Mouse (Mus musculus) thymus, adult 2 months (tissue): ENCODE data around the gene Col28a1. TPM values are rescaled to one million over a fixed set of nuclear protein-coding genes. Genes with fewer than 3 reads are reported as not detected.

Experiments
- DNase-seq: peaks from one replicate; pipeline ENCODE4 v3.0.0; 2021
- H3K27ac ChIP-seq: fragments of 200-500 bp; 2 replicates; pipeline ENCODE4 v1.5.1; 2012; ENCODE audit warnings: low read length, control low read depth; ENCODE audit not compliant: control insufficient read depth, insufficient read depth
- H3K27me3 ChIP-seq: fragments of 200-500 bp; 2 replicates; pipeline ENCODE4 v1.6.1; 2012; ENCODE audit warnings: mild to moderate bottlenecking, low read length, moderate library complexity, mixed read lengths; ENCODE audit not compliant: control insufficient read depth, insufficient read depth
- H3K36me3 ChIP-seq: fragments of 200-500 bp; 2 replicates; pipeline ENCODE4 v1.6.1; 2012; ENCODE audit warnings: mild to moderate bottlenecking, low read length, moderate library complexity; ENCODE audit not compliant: control insufficient read depth, insufficient read depth
- H3K4me1 ChIP-seq: fragments of 200-500 bp; replicated peaks from 2 replicates; pipeline ENCODE4 v1.6.1; 2012; ENCODE audit warnings: low read length; ENCODE audit not compliant: control insufficient read depth, insufficient read depth
- H3K4me3 ChIP-seq: fragments of 200-500 bp; 2 replicates; pipeline ENCODE4 v1.5.1; 2012; ENCODE audit warnings: mild to moderate bottlenecking, low read length, control low read depth, moderate library complexity; ENCODE audit not compliant: control insufficient read depth, insufficient read depth
- CTCF ChIP-seq: fragments of 200-500 bp; IDR thresholded peaks from 2 replicates; pipeline ENCODE4 v1.5.1; 2012; ENCODE audit warnings: mild to moderate bottlenecking, control low read depth, low read length, moderate library complexity, borderline replicate concordance; ENCODE audit not compliant: control insufficient read depth, poor library complexity, insufficient read depth; ENCODE audit errors: extremely low read depth
- POLR2A ChIP-seq: fragments of 200-500 bp; IDR thresholded peaks from 2 replicates; pipeline ENCODE4 v1.6.1; 2012; ENCODE audit warnings: mild to moderate bottlenecking, low read length, control low read depth, moderate library complexity; ENCODE audit not compliant: control insufficient read depth, poor library complexity, insufficient read depth; ENCODE audit errors: extremely low read depth
- WGBS: fragments of 180-500 bp; shearing (Covaris S2); methylation state at CpG from one replicate; pipeline ENCODE4 v1.1.7; 2018; 5-methylcytosine and 5-hydroxymethylcytosine counted together
- polyA plus RNA-seq: library from polyadenylated mRNA; depleted of rRNA; stranded (reverse); fragments of >200 nt; gene quantifications from 2 replicates; pipeline ENCODE4 v1.2.3, GENCODE M21; 2012

The Col28a1 gene
- polyA plus RNA-seq, 1 experiment, result 0.07 TPM

GRCm38 (mm10) chr6:8048216-8048615 lies 144.2 kb downstream of the Col28a1 start:
- no peak for TF ChIP-seq CTCF
- TF ChIP-seq POLR2A, result no peak
- Histone ChIP-seq H3K27me3 (no peaks in the 10 kb centered on the region), H3K36me3 (no peaks in the 10 kb centered on the region), H3K4me3 (no peak overlapping the region), H3K27ac (no peak overlapping the region), H3K4me1 (no peaks in the 10 kb centered on the region)
- 81% methylated on average over 2 of the region's 2 CpGs for WGBS
- no peak for DNase-seq

GRCm38 (mm10) chr6:8046446-8046845 lies 146.0 kb downstream of the Col28a1 start:
- Histone ChIP-seq H3K4me1 (no peaks in the 10 kb centered on the region), H3K4me3 (no peak overlapping the region), H3K27ac (no peak overlapping the region), H3K36me3 (no peaks in the 10 kb centered on the region), H3K27me3 (no peaks in the 10 kb centered on the region)
- no peak for DNase-seq
- 87% methylated on average over 4 of the region's 4 CpGs for WGBS
- no peak for TF ChIP-seq POLR2A
- no peak for TF ChIP-seq CTCF

DNA sequence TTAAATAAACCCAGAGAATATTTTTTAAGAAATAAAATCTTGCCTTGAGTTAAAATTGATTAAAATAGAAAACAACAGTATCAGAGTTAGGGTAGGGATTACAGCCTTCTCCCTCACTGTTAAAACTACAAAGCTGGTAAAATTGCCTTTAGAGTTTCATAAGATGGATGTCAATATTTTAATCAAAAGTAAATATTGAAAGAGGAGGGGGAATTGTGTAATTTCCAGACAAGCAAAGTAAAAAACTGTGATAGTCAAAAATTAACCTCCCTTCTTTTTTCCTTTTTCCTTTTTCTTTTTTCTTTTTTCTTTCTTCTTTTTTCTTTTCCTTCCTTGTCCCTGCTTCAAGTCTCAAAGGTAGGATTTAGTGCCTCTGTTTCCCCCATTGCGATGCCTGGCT lies 146.6 kb downstream of the Col28a1 start:
- Histone ChIP-seq H3K27me3 (no peaks in the 10 kb centered on the region), H3K4me3 (no peak overlapping the region), H3K36me3 (no peaks in the 10 kb centered on the region), H3K4me1 (no peaks in the 10 kb centered on the region), H3K27ac (no peak overlapping the region)
- no peak for DNase-seq
- WGBS, result 90% methylated on average over 1 of the region's 1 CpGs
- no peak for TF ChIP-seq CTCF
- no peak for TF ChIP-seq POLR2A

- no peak overlapping the region for H3K27ac ChIP-seq
- TF ChIP-seq POLR2A (no peak), CTCF (no peak)
- H3K27me3 ChIP-seq, result no peaks in the 10 kb centered on the region
- no peaks in the 10 kb centered on the region for H3K36me3 ChIP-seq
- 84% methylated on average over 4 of the region's 4 CpGs for WGBS
- H3K4me3 ChIP-seq, result no peak overlapping the region
- H3K4me1 ChIP-seq, result no peaks in the 10 kb centered on the region
- DNase-seq, result no peak
Measured at GRCm38 (mm10) chr6:8028711-8029110, 163.7 kb downstream of the Col28a1 start.

- no peak for TF ChIP-seq CTCF
- no peak for TF ChIP-seq POLR2A
- WGBS, result 94% methylated on average over 7 of the region's 7 CpGs
Measured at GRCm38 (mm10) chr6:8025332-8026129, 166.9 kb downstream of the Col28a1 start.

DNA sequence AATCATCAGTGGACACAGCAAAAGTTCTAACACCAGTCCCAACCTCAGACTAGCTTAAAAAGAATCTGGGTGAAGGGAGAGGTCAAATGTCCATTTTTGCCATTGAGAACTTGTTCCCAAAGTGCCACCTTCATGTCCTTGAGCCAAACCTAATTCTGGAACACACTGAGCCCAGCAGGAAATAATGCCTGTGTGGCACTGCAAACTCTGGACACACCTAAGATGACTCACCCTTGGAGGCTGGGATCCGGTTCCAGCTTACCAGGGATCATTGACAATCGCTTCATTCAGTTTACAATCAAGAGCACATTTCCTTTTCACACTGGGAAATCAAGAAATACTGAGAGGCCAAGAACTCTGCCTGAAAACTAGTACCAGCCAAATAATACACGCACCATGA lies 168.9 kb downstream of the Col28a1 start:
- no peak overlapping the region for H3K27ac ChIP-seq
- H3K4me1 ChIP-seq, result no peaks in the 10 kb centered on the region
- no peaks in the 10 kb centered on the region for H3K27me3 ChIP-seq
- H3K4me3 ChIP-seq, result no peak overlapping the region
- 92% methylated on average over 3 of the region's 3 CpGs for WGBS
- no peaks in the 10 kb centered on the region for H3K36me3 ChIP-seq
- DNase-seq, result no peak
- TF ChIP-seq CTCF (no peak), POLR2A (no peak)

More at GRCm38 (mm10) chr6:8025332-8026129, 166.9 kb downstream of the Col28a1 start:
- H3K4me1 ChIP-seq, result no peaks in the 10 kb centered on the region
- no peak for DNase-seq
- no peak overlapping the region for H3K27ac ChIP-seq
- no peaks in the 10 kb centered on the region for H3K36me3 ChIP-seq
- H3K4me3 ChIP-seq, result no peak overlapping the region
- H3K27me3 ChIP-seq, result no peaks in the 10 kb centered on the region
